Mouse (Mus musculus) olfactory bulb, adult 2 months (tissue): ENCODE measurements around the gene Ston2.
"Not testable (repeated sequence)": the region's sequence is repeated elsewhere in the genome, so short reads cannot be mapped to it uniquely, and the experiment has no call there.

Experiments
- CTCF ChIP-seq: fragments of 200-500 bp; IDR thresholded peaks from 2 replicates; pipeline ENCODE4 v1.5.1; 2012; ENCODE audit warnings: low read depth, mild to moderate bottlenecking, low read length, moderate library complexity; ENCODE audit not compliant: insufficient read depth
- POLR2A ChIP-seq: fragments of 200-500 bp; IDR thresholded peaks from 2 replicates; pipeline ENCODE4 v1.6.1; 2012; ENCODE audit warnings: mild to moderate bottlenecking, low read depth, low read length, moderate library complexity; ENCODE audit not compliant: insufficient read depth

- not testable (repeated sequence) for TF ChIP-seq CTCF, POLR2A
Measured at GRCm38 (mm10) chr12:91746839-91747238, 41.3 kb downstream of the Ston2 start.
